Mouse (Mus musculus): Measurements from ENCODE around the gene Tiam2. TPM values are rescaled to one million over a fixed set of nuclear protein-coding genes. Genes with fewer than 3 reads are reported as not detected.

The Tiam2 gene
- polyA plus RNA-seq, 1 experiment from 2014 or later, result 81.3 TPM

DNA sequence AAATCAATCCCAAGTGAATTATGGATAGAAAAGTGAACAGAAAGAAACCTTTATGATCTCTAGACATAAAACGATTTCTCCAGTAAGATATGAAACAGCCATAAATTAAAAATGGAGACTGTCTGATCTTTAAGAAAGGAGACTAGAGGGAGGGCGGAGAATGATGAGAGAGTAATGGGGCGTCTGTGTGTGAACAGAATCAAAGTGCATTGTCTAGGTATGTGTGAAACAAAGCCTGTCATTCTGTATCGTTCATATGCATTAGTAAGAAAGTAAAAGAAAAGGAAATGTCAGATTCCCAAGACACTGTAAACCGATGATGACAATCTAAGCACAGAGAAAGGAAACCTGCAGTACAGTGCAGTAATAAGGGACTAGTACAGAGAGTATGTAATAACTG is 214.7 kb downstream of the Tiam2 start:
- DNase-seq (ENCODE audit: low spot score), result no peak
- ATAC-seq, result no peak

DNA sequence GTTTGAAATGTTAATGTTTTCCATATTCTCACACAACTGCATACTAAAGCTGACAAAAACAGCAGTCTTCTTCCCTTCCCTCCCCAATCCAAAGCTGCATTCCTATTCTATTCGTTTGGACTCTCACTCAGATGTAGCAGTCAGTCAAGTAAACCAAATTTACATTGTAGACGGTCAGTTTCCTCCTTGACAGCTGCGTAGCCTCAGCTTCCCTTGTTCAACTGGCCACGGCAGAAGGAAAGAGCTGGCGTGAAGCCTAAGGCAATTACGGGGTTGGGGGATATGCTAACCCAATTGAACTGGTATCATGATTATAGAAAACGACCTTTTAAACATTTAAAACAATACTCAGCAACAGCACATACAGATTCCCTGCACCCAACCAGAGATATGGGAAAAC is 221.4 kb downstream of the Tiam2 start:
- no peak overlapping the region for H3K4me2 ChIP-seq (ENCODE audit: low read length)
- no peaks in the 10 kb centered on the region for H3K36me3 ChIP-seq (ENCODE audit: control insufficient read depth, insufficient read depth, low read length)
- no peak overlapping the region for H3K9ac ChIP-seq (ENCODE audit: low read length)
- WGBS, result 21% methylated on average over 7 of the region's 7 CpGs
- H3K4me3 ChIP-seq (ENCODE audit: low read depth, low read length), result no peak overlapping the region
- peaks cover 3% of the 10 kb centered on the region; the same call in 1 of the 2 replicates for H3K4me1 ChIP-seq (ENCODE audit: control insufficient read depth, insufficient read depth, low read length)
- no peaks in the 10 kb centered on the region for H3K27me3 ChIP-seq (replicated peaks; ENCODE audit: control insufficient read depth, insufficient read depth, low read length)
- DNase-seq (ENCODE audit: low spot score) (peak; percentile 54), ATAC-seq (peak; percentile 50; the same call in 1 of the 2 replicates)
- no peaks in the 10 kb centered on the region for H3K9me3 ChIP-seq (replicated peaks; ENCODE audit: control insufficient read depth, low read length)
- no peak overlapping the region for H3K27ac ChIP-seq (ENCODE audit: low read depth, low read length)

More for the DNA sequence above, 214.7 kb downstream of the Tiam2 start:
- H3K9me3 ChIP-seq (replicated peaks; ENCODE audit: control insufficient read depth, low read length), result no peaks in the 10 kb centered on the region
- H3K4me3 ChIP-seq (ENCODE audit: low read depth, low read length), result no peak overlapping the region
- 86% methylated on average over 5 of the region's 5 CpGs for WGBS
- no peak overlapping the region for H3K27ac ChIP-seq (ENCODE audit: low read depth, low read length)
- H3K4me2 ChIP-seq (ENCODE audit: low read length), result no peak overlapping the region
- H3K9ac ChIP-seq (ENCODE audit: low read length), result no peak overlapping the region
- no peaks in the 10 kb centered on the region for H3K4me1 ChIP-seq (ENCODE audit: control insufficient read depth, insufficient read depth, low read length)
- H3K36me3 ChIP-seq (ENCODE audit: control insufficient read depth, insufficient read depth, low read length), result no peaks in the 10 kb centered on the region
- no peaks in the 10 kb centered on the region for H3K27me3 ChIP-seq (replicated peaks; ENCODE audit: control insufficient read depth, insufficient read depth, low read length)

DNA sequence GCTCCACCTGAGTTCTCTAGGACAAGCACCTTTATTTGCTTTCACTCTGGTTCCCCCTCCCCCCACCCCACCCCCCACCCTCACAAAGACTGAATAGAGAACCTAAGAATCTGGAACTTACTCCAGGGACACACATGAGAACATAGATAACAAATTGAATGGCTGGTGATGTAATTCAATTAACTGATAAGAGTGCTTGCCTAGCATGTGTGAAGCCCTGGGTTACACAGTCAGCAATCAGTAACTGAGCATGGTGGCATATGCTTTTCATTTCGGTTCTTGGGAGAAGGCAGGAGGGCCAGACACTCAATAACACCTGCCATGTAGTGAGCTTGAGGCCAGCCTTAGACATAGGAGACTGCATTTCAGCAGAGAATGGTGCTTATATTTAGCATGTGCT is 229.9 kb downstream of the Tiam2 start:
- no peak for DNase-seq (ENCODE audit: low spot score)
- WGBS, result 96% methylated on average over 1 of the region's 1 CpGs

DNA sequence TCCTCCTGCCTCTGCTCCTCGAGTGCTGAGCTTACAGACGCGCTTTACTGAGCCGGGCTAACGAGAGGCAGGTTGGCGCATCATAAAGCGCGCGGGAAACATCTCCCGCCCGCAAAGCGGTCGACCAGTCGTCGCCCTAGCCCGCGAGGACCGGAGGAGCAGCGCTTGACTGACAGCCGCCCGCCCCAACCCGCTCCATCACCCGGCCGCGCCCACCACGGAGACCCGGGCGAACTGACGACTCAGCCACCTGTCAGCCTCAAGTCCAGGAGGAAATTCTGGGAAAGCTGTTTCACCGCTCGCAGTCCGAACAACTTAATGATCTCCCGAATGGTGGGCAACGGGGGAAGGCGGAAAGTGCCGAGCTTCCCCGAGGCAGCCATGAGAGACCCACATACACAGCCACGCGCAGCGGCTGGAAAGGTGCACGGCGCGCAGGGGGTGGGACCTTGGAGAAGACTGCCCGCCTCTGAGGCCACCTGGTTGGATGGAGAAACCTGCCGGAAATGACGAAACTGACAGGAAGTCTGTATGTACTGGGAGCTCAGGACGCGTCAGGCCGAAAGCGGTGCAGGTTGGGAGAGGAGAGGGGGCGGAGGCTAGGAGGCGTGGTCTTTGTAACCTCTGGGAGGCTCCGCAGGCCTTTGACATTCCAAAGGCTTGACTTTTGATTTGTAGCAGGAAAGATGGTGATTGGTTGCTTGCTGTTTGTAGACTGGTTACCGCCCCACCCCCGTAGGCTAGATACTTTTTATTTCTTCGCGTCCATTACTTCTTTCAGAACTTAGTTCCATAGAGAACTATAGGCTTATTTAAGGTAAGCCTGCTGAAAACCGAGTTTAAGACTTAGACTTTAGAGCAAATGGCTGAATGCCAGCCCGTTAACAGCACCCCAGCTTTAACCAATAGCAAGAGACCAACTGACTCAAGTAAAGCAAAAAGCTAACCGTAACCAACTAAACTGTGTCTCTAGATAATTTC is 231.2 kb downstream of the Tiam2 start, which contains the start of gene Tfb1m:
Gene Tfb1m (minus strand): TSS at position 451 of the 981 bp plus-strand sequence.
- Histone ChIP-seq H3K9ac (ENCODE audit: low read length) (peak within 1 kb of the TSS; percentile 69), H3K4me3 (ENCODE audit: low read depth, low read length) (peak within 1 kb of the TSS; percentile 55), H3K27ac (ENCODE audit: low read depth, low read length) (peak within 1 kb of the TSS; percentile 87), H3K36me3 (ENCODE audit: control insufficient read depth, insufficient read depth, low read length) (no peaks in the 10 kb centered on the region), H3K4me1 (ENCODE audit: control insufficient read depth, insufficient read depth, low read length) (peaks cover 12% of the 10 kb centered on the region), H3K4me2 (ENCODE audit: low read length) (peak within 1 kb of the TSS; percentile 72), H3K9me3 (replicated peaks; ENCODE audit: control insufficient read depth, low read length) (no peaks in the 10 kb centered on the region), H3K27me3 (replicated peaks; ENCODE audit: control insufficient read depth, insufficient read depth, low read length) (no peaks in the 10 kb centered on the region)
- WGBS, result under 1% methylated on average over 60 of the region's 60 CpGs
- ATAC-seq, result peak; percentile 99
- DNase-seq (ENCODE audit: low spot score), result peak; percentile 100

More for the DNA sequence above, 229.9 kb downstream of the Tiam2 start:
- H3K9ac ChIP-seq (ENCODE audit: low read length), result no peak overlapping the region; the same call in 1 of the 2 replicates
- no peak overlapping the region for H3K4me3 ChIP-seq (ENCODE audit: low read depth, low read length)
- H3K4me2 ChIP-seq (ENCODE audit: low read length), result peak overlapping the region; percentile 72; the same call in 1 of the 2 replicates
- H3K36me3 ChIP-seq (ENCODE audit: control insufficient read depth, insufficient read depth, low read length), result no peaks in the 10 kb centered on the region
- H3K4me1 ChIP-seq (ENCODE audit: control insufficient read depth, insufficient read depth, low read length), result peaks cover 12% of the 10 kb centered on the region
- no peak for ATAC-seq
- no peaks in the 10 kb centered on the region for H3K9me3 ChIP-seq (replicated peaks; ENCODE audit: control insufficient read depth, low read length)
- H3K27me3 ChIP-seq (replicated peaks; ENCODE audit: control insufficient read depth, insufficient read depth, low read length), result no peaks in the 10 kb centered on the region
- no peak overlapping the region for H3K27ac ChIP-seq (ENCODE audit: low read depth, low read length)

DNA sequence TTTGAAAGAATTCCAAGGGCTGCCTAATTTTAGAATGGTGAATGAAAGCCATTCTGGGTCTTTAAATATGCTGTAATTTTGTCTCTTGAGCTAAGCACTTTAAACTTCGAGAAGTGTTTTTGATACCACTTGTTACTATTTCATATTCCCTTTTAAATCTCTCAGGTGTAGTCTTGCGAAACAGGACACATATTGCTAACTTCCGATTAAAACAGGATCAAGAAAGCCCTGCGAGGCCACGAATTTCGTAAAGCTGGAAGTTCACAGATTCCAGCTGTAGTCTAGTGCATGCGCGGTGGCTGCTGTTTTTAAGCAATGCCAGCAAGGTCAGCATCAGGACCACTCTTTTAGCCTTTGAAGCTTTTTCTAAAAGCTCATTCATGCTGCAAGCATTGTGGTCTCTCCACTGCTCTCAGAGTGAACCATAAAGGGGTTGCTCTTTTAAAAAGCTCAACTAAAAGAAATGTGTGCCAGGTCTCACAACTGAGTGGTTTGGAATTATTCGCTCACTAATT is 232.0 kb downstream of the Tiam2 start:
- Histone ChIP-seq H3K27me3 (replicated peaks; ENCODE audit: control insufficient read depth, insufficient read depth, low read length) (no peaks in the 10 kb centered on the region), H3K4me2 (ENCODE audit: low read length) (peak overlapping the region; percentile 44), H3K9me3 (replicated peaks; ENCODE audit: control insufficient read depth, low read length) (no peaks in the 10 kb centered on the region), H3K36me3 (ENCODE audit: control insufficient read depth, insufficient read depth, low read length) (no peaks in the 10 kb centered on the region), H3K4me3 (ENCODE audit: low read depth, low read length) (peak overlapping the region; percentile 55), H3K4me1 (ENCODE audit: control insufficient read depth, insufficient read depth, low read length) (peaks cover 12% of the 10 kb centered on the region), H3K27ac (ENCODE audit: low read depth, low read length) (0 out of 2 replicates have a peak overlapping the region, but pooled peaks have one; percentile 87), H3K9ac (ENCODE audit: low read length) (no peak overlapping the region)
- DNase-seq (ENCODE audit: low spot score) (peak; percentile 46), ATAC-seq (no peak)
- WGBS, result 49% methylated on average over 9 of the region's 9 CpGs

DNA sequence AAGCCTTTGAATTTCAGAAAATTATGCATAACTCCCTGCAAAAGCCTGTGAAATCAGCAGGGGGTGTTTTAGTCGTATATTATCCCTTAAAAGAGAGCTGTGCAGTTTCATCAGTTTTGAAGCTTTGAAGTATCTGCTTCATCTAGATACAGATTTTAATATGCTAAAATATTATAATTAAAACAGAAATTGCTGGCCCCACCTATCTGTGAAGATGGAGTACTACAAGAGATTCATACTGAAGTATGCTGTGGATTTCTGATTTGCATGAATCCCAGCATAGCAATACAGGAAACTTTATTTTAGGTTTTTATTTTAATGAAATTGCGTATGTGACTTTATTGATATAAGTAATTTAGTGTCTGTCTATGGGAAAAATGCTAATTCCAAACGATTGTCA is 234.2 kb downstream of the Tiam2 start:
- WGBS, result 74% methylated on average over 3 of the region's 3 CpGs
- no peaks in the 10 kb centered on the region for H3K27me3 ChIP-seq (replicated peaks; ENCODE audit: control insufficient read depth, insufficient read depth, low read length)
- peak; percentile 44 for DNase-seq (ENCODE audit: low spot score)

DNA sequence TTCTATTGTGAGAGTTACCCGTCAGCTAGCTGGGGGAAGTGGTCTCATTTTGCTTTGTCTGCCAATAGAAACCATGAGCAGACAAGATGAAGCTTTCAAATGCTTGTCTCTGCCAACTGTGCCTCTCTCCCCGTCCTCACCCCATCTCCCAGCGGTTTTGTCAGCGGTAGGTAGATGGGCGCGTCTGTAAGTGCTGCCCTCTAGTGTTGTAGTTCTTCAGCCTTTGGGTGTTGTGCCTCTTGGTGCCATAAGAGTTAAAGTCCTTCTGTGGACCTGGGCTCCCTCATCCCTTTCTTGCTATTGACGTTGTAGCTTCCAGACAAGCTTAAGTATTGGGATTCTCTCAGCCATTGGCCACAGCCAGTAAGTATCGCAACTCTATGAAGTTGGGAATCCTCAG is 236.0 kb downstream of the Tiam2 start:
- H3K4me3 ChIP-seq (ENCODE audit: low read depth, low read length), result no peak overlapping the region
- no peak overlapping the region for H3K4me2 ChIP-seq (ENCODE audit: low read length)
- no peak overlapping the region for H3K27ac ChIP-seq (ENCODE audit: low read depth, low read length)
- no peaks in the 10 kb centered on the region for H3K9me3 ChIP-seq (replicated peaks; ENCODE audit: control insufficient read depth, low read length)
- H3K27me3 ChIP-seq (replicated peaks; ENCODE audit: control insufficient read depth, insufficient read depth, low read length), result no peaks in the 10 kb centered on the region
- H3K4me1 ChIP-seq (ENCODE audit: control insufficient read depth, insufficient read depth, low read length), result peaks cover 7% of the 10 kb centered on the region
- no peaks in the 10 kb centered on the region for H3K36me3 ChIP-seq (ENCODE audit: control insufficient read depth, insufficient read depth, low read length)
- no peak for DNase-seq (ENCODE audit: low spot score)
- H3K9ac ChIP-seq (ENCODE audit: low read length), result no peak overlapping the region
- ATAC-seq, result no peak
- 70% methylated on average over 8 of the region's 8 CpGs for WGBS

More for the DNA sequence above, 234.2 kb downstream of the Tiam2 start:
- no peak overlapping the region for H3K4me3 ChIP-seq (ENCODE audit: low read depth, low read length)
- no peak overlapping the region for H3K9ac ChIP-seq (ENCODE audit: low read length)
- H3K9me3 ChIP-seq (replicated peaks; ENCODE audit: control insufficient read depth, low read length), result no peaks in the 10 kb centered on the region
- no peak for ATAC-seq
- no peaks in the 10 kb centered on the region for H3K36me3 ChIP-seq (ENCODE audit: control insufficient read depth, insufficient read depth, low read length)
- no peak overlapping the region for H3K27ac ChIP-seq (ENCODE audit: low read depth, low read length)
- no peak overlapping the region for H3K4me2 ChIP-seq (ENCODE audit: low read length)
- H3K4me1 ChIP-seq (ENCODE audit: control insufficient read depth, insufficient read depth, low read length), result peaks cover 12% of the 10 kb centered on the region

DNA sequence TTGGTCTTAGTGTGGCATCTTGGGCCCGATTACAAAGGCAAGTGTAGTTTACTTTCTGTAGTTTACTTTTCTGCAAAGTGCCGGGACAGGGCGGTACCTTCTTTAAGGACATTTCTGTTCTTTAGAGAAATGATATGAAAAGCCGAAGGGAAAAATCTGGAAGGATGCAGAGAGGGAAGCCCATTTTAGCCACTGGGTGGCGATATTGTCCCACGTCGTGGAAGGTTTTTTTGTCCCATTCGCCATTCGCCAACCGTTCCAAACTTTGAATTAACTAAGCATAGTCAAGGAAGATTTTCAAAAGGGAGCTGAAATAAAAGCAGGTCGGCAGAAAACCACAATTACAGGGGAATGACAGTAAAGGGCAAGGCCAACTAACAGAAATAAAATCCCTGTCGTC is 244.5 kb downstream of the Tiam2 start:
- Histone ChIP-seq H3K27ac (ENCODE audit: low read depth, low read length) (no peak overlapping the region), H3K36me3 (ENCODE audit: control insufficient read depth, insufficient read depth, low read length) (no peaks in the 10 kb centered on the region), H3K9ac (ENCODE audit: low read length) (no peak overlapping the region), H3K4me3 (ENCODE audit: low read depth, low read length) (no peak overlapping the region), H3K9me3 (replicated peaks; ENCODE audit: control insufficient read depth, low read length) (no peaks in the 10 kb centered on the region), H3K4me1 (ENCODE audit: control insufficient read depth, insufficient read depth, low read length) (no peaks in the 10 kb centered on the region), H3K27me3 (replicated peaks; ENCODE audit: control insufficient read depth, insufficient read depth, low read length) (no peaks in the 10 kb centered on the region), H3K4me2 (ENCODE audit: low read length) (no peak overlapping the region)
- WGBS, result 6% methylated on average over 12 of the region's 12 CpGs
- DNase-seq (ENCODE audit: low spot score) (peak; percentile 91), ATAC-seq (no peak)

Data from forebrain, embryonic 14.5 days (tissue).